Mouse (Mus musculus) forebrain, embryonic 12.5 days (tissue): ENCODE results near the gene Dtx1. TPM values are rescaled to one million over a fixed set of nuclear protein-coding genes. Genes with fewer than 3 reads are reported as not detected.

Experiments used
- ATAC-seq: fragments of 200-750 bp; cut with Nextera tagmentation; 2 replicates; pipeline ENCODE4 v1.8.0; 2017; ENCODE audit warnings: moderate TSS enrichment; ENCODE audit not compliant: low FRiP score
- H3K27ac ChIP-seq: fragments of 300-500 bp; sonication (generic); 2 replicates; pipeline ENCODE4 v1.5.1; 2016; ENCODE audit warnings: mild to moderate bottlenecking
- H3K27me3 ChIP-seq: fragments of 300-500 bp; sonication (generic); 2 replicates; pipeline ENCODE4 v1.6.1; 2016; ENCODE audit warnings: mild to moderate bottlenecking
- H3K36me3 ChIP-seq: fragments of 300-500 bp; sonication (generic); replicated peaks from 2 replicates; pipeline ENCODE4 v1.6.1; 2016; ENCODE audit warnings: mild to moderate bottlenecking
- H3K4me1 ChIP-seq: fragments of 300-500 bp; sonication (generic); 2 replicates; pipeline ENCODE4 v1.6.1; 2016
- H3K4me2 ChIP-seq: fragments of 300-500 bp; sonication (generic); 2 replicates; pipeline ENCODE4 v1.6.1; 2016; ENCODE audit warnings: mild to moderate bottlenecking, moderate library complexity
- H3K4me3 ChIP-seq: fragments of 300-500 bp; sonication (generic); replicated peaks from 2 replicates; pipeline ENCODE4 v1.5.1; 2016; ENCODE audit warnings: mild to moderate bottlenecking
- H3K9ac ChIP-seq: fragments of 300-500 bp; sonication (generic); 2 replicates; pipeline ENCODE4 v1.6.1; 2016; ENCODE audit warnings: mild to moderate bottlenecking
- H3K9me3 ChIP-seq: fragments of 300-500 bp; sonication (generic); 2 replicates; pipeline ENCODE4 v1.6.1; 2016
- WGBS: fragments of 180-500 bp; shearing (Covaris S2); methylation state at CpG from one replicate; pipeline ENCODE4 v1.1.7; 2016; 5-methylcytosine and 5-hydroxymethylcytosine counted together
- polyA plus RNA-seq: library from polyadenylated mRNA; unstranded; fragments of >200 nt; fragmentation: Nextera tagmentation; extraction: Ambion mirVana; gene quantifications from 2 replicates; pipeline ENCODE4 v1.2.1, GENCODE M21; 2016

The Dtx1 gene
- 17.1 and 18.1 TPM in 2 replicates for polyA plus RNA-seq

DNA sequence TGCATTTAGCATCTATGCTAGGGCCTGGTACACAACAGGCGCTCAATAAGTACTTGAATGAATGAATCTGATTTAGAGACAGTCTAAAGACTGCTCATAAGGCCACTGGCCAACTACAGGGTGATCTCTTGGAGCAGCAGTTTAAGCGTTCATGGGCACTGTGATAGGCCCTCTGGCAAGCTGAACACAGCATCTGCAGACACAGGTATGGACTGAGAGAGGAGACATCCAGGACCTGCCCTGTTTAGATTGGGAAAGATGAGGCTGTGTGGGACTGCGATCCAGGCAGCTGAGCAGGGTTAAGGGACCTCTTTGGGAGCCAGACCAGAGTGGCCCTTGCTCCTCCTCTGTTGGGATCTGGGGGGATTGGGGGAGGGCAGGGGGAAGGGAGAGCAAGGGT, at the start of gene Dtx1:
Dtx1 (minus strand) TSS at position 101 of the 400 bp plus-strand sequence.
- Histone ChIP-seq H3K9ac (peak within 1 kb of the TSS; percentile 66), H3K4me2 (peak within 1 kb of the TSS; percentile 91), H3K36me3 (no peaks in the 10 kb centered on the region), H3K4me1 (peaks cover 27% of the 10 kb centered on the region), H3K27me3 (peaks cover 91% of the 10 kb centered on the region), H3K27ac (peak within 1 kb of the TSS; percentile 43), H3K9me3 (no peaks in the 10 kb centered on the region), H3K4me3 (peak within 1 kb of the TSS; percentile 64)
- ATAC-seq: no peak
- 26% methylated on average over 3 of the region's 3 CpGs for WGBS

DNA sequence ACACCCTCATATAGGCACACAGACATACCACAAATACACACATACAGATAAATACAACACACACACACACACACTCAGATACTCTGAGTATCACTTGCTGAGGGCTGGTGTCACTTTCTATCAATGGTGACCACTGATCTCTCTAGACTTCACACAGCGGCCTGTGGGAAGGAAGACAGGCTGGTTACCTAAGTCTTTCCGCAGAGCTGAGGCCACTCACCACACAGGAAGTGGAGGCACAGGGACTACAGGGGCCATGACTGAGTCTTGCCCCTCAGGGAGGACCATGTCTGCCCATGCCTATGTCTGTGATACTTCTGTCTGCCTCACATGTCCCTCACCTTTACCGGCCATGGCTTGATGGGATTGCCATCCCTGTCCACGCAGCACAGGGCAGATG, 42.5 kb upstream of the Dtx1 start:
- ATAC-seq: no peak
- Histone ChIP-seq H3K9ac (no peak overlapping the region), H3K4me3 (no peak overlapping the region), H3K27me3 (no peaks in the 10 kb centered on the region), H3K27ac (no peak overlapping the region), H3K4me2 (no peak overlapping the region), H3K36me3 (no peaks in the 10 kb centered on the region), H3K9me3 (no peaks in the 10 kb centered on the region), H3K4me1 (no peaks in the 10 kb centered on the region)
- WGBS: 91% methylated on average over 4 of the region's 4 CpGs

DNA sequence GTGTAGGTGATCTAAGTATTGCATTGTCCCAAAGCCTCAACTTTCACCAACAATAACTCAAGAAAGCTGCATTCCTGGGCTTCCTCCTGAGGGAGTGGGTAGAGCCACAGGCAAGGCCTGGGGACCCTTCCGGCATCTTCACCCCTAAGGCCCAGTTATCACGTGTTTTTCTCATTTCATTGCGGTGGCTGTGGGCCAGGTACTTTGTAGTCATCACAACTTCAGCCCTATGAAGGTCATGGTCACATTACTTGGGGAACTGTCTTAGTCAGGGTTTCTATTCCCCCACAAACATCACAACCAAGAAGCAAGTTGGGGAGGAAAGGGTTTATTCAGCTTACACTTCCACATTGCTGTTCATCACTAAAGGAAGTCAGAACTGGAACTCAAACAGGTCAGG, 41.1 kb upstream of the Dtx1 start:
- 80% methylated on average over 3 of the region's 3 CpGs for WGBS
- H3K9me3 ChIP-seq: no peaks in the 10 kb centered on the region
- H3K4me1 ChIP-seq: no peaks in the 10 kb centered on the region
- H3K9ac ChIP-seq: no peak overlapping the region
- H3K27ac ChIP-seq: no peak overlapping the region
- H3K4me3 ChIP-seq: no peak overlapping the region
- no peaks in the 10 kb centered on the region for H3K36me3 ChIP-seq
- no peak overlapping the region for H3K4me2 ChIP-seq
- no peak for ATAC-seq
- H3K27me3 ChIP-seq: no peaks in the 10 kb centered on the region

DNA sequence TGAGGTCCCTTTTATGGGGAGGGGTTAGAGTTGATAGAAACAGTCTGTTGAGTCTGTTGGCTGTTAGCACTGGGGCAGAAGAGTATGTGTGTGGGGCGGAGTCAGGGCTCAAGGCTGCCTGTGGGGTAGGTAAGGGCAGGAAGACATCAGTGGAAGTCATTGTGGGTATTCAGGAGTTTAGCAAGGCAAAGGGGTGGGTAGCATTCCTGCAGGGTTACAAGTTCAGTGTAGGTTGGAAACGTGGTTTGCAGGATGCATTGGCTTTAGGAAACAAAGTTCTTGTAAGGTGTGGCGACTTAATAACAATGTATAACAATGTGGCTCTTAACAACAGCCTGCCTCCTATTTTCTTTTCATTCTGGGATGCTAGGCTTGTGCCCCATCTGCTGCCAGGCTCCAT, 39.5 kb upstream of the Dtx1 start:
- no peaks in the 10 kb centered on the region for H3K36me3 ChIP-seq
- no peak overlapping the region for H3K4me3 ChIP-seq
- no peaks in the 10 kb centered on the region for H3K9me3 ChIP-seq
- ATAC-seq: no peak
- H3K27me3 ChIP-seq: no peaks in the 10 kb centered on the region
- H3K27ac ChIP-seq: no peak overlapping the region
- WGBS: 68% methylated on average over 3 of the region's 3 CpGs
- H3K9ac ChIP-seq: no peak overlapping the region
- no peak overlapping the region for H3K4me2 ChIP-seq
- H3K4me1 ChIP-seq: no peaks in the 10 kb centered on the region

DNA sequence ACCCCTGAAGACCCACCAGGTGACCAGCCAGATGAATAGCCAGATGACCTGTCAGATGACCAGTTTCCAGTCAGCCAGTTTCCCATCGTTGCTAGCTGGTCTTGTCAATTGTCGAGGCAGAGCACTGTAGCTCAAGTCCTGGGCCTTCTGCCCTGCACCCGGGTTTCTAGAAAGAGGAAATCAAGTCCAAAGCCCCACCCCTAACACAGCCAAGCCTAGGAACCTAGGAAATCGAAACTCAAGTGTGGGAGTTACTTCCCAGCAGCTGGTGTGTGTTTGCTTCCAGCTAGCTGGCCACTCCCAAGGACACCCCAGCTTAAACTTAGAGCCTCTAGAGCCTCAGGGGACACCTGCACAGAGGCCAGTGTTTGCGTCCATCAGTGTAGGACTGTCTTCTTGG, 38.0 kb upstream of the Dtx1 start, which contains the start of gene Oas2:
Oas2 (minus strand) TSS at position 166 of the 400 bp plus-strand sequence.
- no peak within 1 kb of the TSS for H3K9ac ChIP-seq
- H3K4me1 ChIP-seq: no peaks in the 10 kb centered on the region
- ATAC-seq: no peak
- WGBS: 71% methylated on average over 5 of the region's 5 CpGs
- no peak within 1 kb of the TSS for H3K4me2 ChIP-seq
- H3K4me3 ChIP-seq: no peak within 1 kb of the TSS
- H3K36me3 ChIP-seq: no peaks in the 10 kb centered on the region
- no peak within 1 kb of the TSS for H3K27ac ChIP-seq
- 0 out of 2 replicates have a peak, but pooled peaks cover 4% of the 10 kb centered on the region for H3K27me3 ChIP-seq
- no peaks in the 10 kb centered on the region for H3K9me3 ChIP-seq

DNA sequence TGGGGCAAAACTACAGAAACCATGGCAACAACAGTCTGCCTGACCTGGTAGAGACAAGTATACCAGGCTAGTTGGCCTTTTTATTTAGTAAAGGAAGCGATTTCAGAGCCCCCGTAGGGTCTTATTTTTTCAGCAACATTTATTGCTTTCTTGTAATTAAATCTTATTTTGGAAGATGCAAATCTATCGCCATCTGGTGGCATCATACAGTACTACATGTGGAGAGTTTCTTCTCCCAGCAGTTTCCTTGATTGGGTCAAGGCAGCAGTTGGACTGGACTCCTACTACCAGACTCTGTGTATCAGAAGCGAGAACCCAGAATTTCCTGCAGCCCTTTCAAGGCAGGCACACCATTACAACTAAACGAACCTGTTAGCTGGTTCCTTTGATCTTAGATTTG, 34.7 kb upstream of the Dtx1 start:
- Histone ChIP-seq H3K4me3 (no peak overlapping the region), H3K27ac (no peak overlapping the region), H3K36me3 (no peaks in the 10 kb centered on the region), H3K27me3 (peaks cover 13% of the 10 kb centered on the region; the same call in 1 of the 2 replicates), H3K4me2 (no peak overlapping the region), H3K9ac (no peak overlapping the region), H3K4me1 (no peaks in the 10 kb centered on the region), H3K9me3 (no peaks in the 10 kb centered on the region)
- WGBS: 16% methylated on average over 5 of the region's 5 CpGs
- ATAC-seq: no peak

DNA sequence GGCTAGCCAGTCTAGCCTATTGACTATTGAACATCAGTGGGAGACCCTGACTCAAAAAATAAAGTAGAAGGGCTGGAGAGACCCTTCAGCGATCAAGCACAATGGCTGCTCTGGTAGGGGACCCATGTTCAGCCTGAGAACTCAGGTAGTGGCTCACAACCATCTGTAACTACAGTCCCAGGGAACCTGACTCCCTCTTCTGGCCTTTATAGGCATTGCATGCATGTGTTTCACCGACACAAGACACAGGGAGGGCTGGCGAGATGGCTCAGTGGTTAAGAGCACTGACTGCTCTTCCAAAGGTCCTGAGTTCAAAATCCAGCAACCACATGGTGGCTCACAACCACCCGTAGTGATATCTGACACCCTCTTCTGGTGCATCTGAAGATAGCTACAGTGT, 30.4 kb upstream of the Dtx1 start:
- H3K9ac ChIP-seq: no peak overlapping the region
- H3K27me3 ChIP-seq: peaks cover 17% of the 10 kb centered on the region; the same call in 1 of the 2 replicates
- no peak for ATAC-seq
- no peaks in the 10 kb centered on the region for H3K4me1 ChIP-seq
- H3K4me3 ChIP-seq: no peak overlapping the region
- 27% methylated on average over 4 of the region's 4 CpGs for WGBS
- H3K9me3 ChIP-seq: no peaks in the 10 kb centered on the region
- no peak overlapping the region for H3K27ac ChIP-seq
- no peaks in the 10 kb centered on the region for H3K36me3 ChIP-seq
- H3K4me2 ChIP-seq: no peak overlapping the region

DNA sequence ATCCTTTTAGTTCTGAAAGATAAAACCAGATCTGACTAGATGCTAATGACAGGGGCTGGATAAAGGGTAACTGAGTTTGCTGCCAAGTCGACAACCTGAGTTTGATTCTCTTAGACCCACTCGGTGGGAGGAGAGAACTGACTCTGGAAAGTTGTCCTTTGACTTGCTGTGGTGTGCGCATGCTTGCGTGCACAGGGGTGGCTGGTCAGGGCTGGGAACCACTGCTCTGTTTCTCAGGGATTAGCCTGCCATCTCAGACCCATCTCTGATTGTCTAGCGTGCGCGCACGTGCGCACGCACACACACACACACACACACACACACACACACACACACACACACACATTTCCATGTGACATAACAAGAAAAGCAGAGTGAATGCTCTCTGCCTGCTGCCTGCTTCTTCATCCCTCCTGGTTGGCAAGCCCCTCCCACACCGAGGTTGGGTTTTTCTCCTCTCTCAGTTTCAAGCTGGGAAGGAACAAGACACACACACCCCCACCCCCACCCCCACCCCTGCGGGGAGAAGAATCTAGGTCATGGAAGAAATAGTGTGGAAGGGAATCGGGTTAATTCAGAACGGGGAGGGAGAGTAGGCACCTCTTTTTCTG, 22.8 kb upstream of the Dtx1 start:
- peaks cover 8% of the 10 kb centered on the region; the same call in 1 of the 2 replicates for H3K4me1 ChIP-seq
- WGBS: 69% methylated on average over 14 of the region's 14 CpGs
- H3K27me3 ChIP-seq: no peaks in the 10 kb centered on the region
- no peak overlapping the region for H3K27ac ChIP-seq
- H3K4me2 ChIP-seq: no peak overlapping the region
- H3K9me3 ChIP-seq: no peaks in the 10 kb centered on the region
- no peaks in the 10 kb centered on the region for H3K36me3 ChIP-seq
- no peak for ATAC-seq
- no peak overlapping the region for H3K9ac ChIP-seq
- no peak overlapping the region for H3K4me3 ChIP-seq

DNA sequence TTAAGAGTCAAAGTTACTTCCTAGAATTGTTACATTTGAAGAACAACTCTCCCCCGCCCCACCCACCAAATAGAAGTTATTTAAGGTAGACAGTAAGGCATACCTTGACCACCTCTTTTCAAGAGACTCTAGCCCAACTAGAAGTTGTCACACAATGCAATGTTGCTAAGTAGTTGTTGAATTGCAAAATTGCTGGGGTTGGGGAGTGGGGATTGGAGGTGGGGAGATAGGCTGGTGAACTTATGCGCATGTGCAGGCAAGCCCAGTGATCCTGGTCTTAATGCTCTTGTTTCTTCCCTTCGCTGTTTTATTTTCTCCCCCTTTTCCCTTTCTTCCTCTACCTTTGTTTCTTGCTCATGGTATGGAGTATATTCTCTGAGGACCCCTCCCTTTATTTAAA, 22.0 kb upstream of the Dtx1 start:
- no peak overlapping the region for H3K27ac ChIP-seq
- 0 out of 2 replicates have a peak, but pooled peaks cover 5% of the 10 kb centered on the region for H3K27me3 ChIP-seq
- WGBS: 90% methylated on average over 3 of the region's 3 CpGs

DNA sequence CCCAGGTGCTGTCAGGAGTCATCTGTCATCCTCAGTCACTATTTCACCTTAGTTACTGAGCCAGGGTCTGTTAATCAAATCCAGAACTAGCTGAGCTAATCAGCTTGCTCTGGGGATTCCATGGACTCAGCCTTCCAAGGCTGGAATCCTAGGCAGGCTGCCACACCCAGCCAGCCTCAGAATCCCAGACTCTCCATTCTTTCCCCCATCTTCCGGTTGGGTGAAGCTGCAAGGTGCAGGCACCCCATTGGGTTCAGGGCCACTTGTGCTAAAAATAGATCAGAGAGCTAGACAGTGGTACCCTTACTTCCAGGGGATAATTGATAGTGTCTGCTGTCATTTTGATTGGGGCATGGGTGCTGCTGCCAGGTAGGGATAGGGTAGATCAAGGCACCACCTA, 21.0 kb upstream of the Dtx1 start:
- ATAC-seq: no peak
- 0 out of 2 replicates have a peak, but pooled peaks cover 8% of the 10 kb centered on the region for H3K27me3 ChIP-seq
- H3K4me2 ChIP-seq: no peak overlapping the region
- no peak overlapping the region for H3K4me3 ChIP-seq
- H3K9ac ChIP-seq: no peak overlapping the region
- H3K27ac ChIP-seq: no peak overlapping the region
- no peaks in the 10 kb centered on the region for H3K36me3 ChIP-seq
- 67% methylated on average over 1 of the region's 1 CpGs for WGBS
- H3K9me3 ChIP-seq: no peaks in the 10 kb centered on the region
- H3K4me1 ChIP-seq: peaks cover 8% of the 10 kb centered on the region; the same call in 1 of the 2 replicates

More for the DNA sequence above, 22.0 kb upstream of the Dtx1 start:
- Histone ChIP-seq H3K4me2 (no peak overlapping the region), H3K4me3 (no peak overlapping the region), H3K9ac (no peak overlapping the region), H3K9me3 (no peaks in the 10 kb centered on the region), H3K36me3 (no peaks in the 10 kb centered on the region), H3K4me1 (peaks cover 8% of the 10 kb centered on the region; the same call in 1 of the 2 replicates)
- no peak for ATAC-seq

DNA sequence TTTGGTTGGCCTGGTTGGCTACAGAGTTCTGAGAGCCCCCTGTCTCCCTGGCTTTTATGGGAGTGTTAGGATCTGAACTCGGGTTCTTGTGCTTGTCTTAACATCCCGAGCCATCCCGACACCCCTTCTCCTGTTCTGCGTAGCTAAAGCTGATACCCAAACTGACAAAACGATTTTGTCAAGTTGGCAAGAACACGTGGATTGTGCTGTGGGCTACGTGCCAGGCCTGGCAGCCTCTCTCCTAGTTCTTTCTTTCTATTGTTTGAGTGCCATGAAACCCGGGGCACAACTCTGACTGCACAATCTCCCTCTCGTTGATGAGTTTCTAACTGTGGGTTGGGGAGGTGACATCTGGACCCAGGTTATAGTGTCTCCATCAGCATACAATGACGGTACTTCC, 17.6 kb upstream of the Dtx1 start:
- no peak for ATAC-seq
- Histone ChIP-seq H3K9ac (no peak overlapping the region), H3K36me3 (no peaks in the 10 kb centered on the region), H3K4me3 (no peak overlapping the region), H3K4me2 (no peak overlapping the region), H3K27me3 (0 out of 2 replicates have a peak, but pooled peaks cover 8% of the 10 kb centered on the region), H3K4me1 (no peaks in the 10 kb centered on the region; the same call in 1 of the 2 replicates), H3K9me3 (no peaks in the 10 kb centered on the region), H3K27ac (no peak overlapping the region)
- WGBS: 74% methylated on average over 10 of the region's 10 CpGs

DNA sequence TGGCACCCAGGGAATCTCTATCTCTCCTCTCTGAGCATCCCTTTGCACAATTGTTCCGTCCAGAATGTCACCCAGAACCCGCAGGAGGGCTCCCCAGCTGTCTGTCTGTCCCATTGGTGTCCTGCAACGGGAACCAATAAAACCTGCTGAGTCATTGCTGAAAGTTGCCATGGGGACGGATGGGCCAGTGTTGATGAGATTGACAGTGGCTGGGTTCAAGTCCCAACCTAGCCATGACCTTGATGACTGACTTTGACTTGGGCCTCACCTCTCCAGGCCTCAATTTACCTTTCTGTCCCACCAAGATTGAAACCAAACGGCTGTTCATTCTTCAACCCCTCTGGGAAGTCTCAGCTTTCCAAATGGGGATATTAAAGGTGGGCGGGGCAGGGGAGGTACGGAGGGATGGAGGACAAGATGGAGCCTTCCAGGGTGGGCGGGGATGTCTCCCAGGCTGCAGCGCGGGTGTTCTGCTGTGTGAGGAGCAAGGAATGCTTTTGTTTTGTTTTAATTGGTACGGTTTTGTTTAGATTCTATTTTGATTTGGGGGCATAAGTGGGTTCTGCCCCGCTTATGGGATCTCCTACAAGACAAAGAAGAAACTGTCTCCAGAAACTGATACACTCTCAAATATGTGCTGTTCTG, 14.2 kb upstream of the Dtx1 start:
- Histone ChIP-seq H3K9ac (no peak overlapping the region), H3K36me3 (no peaks in the 10 kb centered on the region), H3K27ac (no peak overlapping the region), H3K9me3 (no peaks in the 10 kb centered on the region), H3K4me2 (no peak overlapping the region), H3K4me3 (no peak overlapping the region), H3K27me3 (0 out of 2 replicates have a peak, but pooled peaks cover 8% of the 10 kb centered on the region), H3K4me1 (no peaks in the 10 kb centered on the region)
- ATAC-seq: no peak
- 64% methylated on average over 12 of the region's 12 CpGs for WGBS

DNA sequence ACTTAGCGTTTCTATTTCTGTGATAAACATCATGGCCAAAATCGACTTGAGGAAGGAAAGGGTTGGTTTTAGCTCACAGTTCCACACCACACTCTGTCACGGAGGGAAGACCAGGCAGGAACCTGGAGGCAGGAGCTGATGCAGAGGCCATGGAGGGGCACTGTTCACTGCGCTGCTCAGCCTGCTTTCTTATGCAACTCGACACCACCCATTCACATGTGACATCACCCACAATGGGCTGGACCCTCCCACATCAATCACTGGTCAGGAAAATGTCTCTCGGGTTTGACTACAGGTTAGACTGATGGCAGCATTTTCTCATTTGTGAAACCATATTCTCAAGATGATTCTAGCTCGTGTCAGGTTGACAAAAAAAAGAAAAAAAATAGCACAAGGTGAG, 9.3 kb upstream of the Dtx1 start:
- H3K27me3 ChIP-seq: peaks cover 9% of the 10 kb centered on the region; the same call in 1 of the 2 replicates
- H3K4me3 ChIP-seq: no peak overlapping the region
- no peaks in the 10 kb centered on the region for H3K9me3 ChIP-seq
- no peak overlapping the region for H3K4me2 ChIP-seq
- no peak for ATAC-seq
- H3K27ac ChIP-seq: no peak overlapping the region
- no peak overlapping the region for H3K9ac ChIP-seq
- WGBS: 61% methylated on average over 7 of the region's 7 CpGs
- no peaks in the 10 kb centered on the region for H3K36me3 ChIP-seq
- H3K4me1 ChIP-seq: peaks cover 4% of the 10 kb centered on the region; the same call in 1 of the 2 replicates
